8 mouse cellular contexts compared by ENCODE assay signal in the genomic region with DNA sequence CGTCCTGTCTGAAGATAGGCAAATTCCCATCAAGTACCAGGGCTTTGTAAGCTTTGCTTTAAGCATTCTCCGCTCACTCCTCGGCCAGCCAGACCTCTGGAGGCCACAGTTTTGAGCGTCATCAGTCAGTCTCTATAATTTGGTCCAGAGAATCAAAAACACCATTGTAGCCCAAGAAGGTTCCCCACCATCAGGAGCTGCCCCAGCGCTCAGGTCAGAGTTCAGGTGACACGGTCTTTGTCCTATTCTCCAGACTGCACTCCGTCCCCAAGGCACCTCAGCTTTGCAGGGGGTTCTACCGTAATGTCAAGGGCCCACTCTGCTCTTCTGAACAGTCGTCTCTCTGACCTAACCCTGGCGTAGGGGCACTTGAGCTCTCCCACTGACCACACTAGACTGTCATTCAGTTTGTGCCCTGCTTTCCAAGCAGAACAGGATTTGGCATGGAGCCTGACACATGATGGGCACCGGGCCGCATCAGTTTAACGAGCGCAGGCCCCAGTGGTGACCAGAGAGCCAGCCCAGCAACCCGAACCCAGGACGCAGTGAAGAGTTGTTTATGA. TPM values are rescaled to one million over a fixed set of nuclear protein-coding genes. Genes with fewer than 3 reads are reported as not detected.
A peak's percentile ranks its signal among the peaks of the same experiment; 100 is the strongest.
DNase-seq lines count a peak whose midpoint lies in the region; ATAC-seq lines count a peak whose summit lies in the region.

No protein-coding gene starts in this region.

- DNase-seq in adrenal gland, adult (ENCODE audit: inconsistent age in 2 of 2, low spot score in 1 of 2): peak; percentile 74 to 90
- peak; percentile 63 for DNase-seq in heart, postnatal 4 days
- no peak for DNase-seq in T-cell, adult 2 months (ENCODE audit: low spot score)

- no peaks in the 10 kb centered on the region for H3K9me3 ChIP-seq in erythroblast, embryonic 14.5 days (ENCODE audit: control insufficient read depth, low read length)
- no peaks in the 10 kb centered on the region for H3K9me3 ChIP-seq in embryonic facial prominence, embryonic 15.5 days (replicated peaks)
- no peaks in the 10 kb centered on the region for H3K9me3 ChIP-seq in limb, embryonic 13.5 days
- H3K9me3 ChIP-seq in midbrain, embryonic 16.5 days (replicated peaks; ENCODE audit: control insufficient read depth, low read length, poor library complexity, severe bottlenecking): no peaks in the 10 kb centered on the region

- H3K4me1 ChIP-seq in erythroblast, embryonic 14.5 days (ENCODE audit: control insufficient read depth): peaks cover 4% of the 10 kb centered on the region
- peaks cover 45% of the 10 kb centered on the region for H3K4me1 ChIP-seq in embryonic facial prominence, embryonic 15.5 days
- peaks cover 43% of the 10 kb centered on the region for H3K4me1 ChIP-seq in limb, embryonic 13.5 days
- H3K4me1 ChIP-seq in midbrain, embryonic 16.5 days (ENCODE audit: control insufficient read depth, insufficient read depth, low read length): peaks cover 32% of the 10 kb centered on the region

- peaks cover 46% of the 10 kb centered on the region for H3K27me3 ChIP-seq in erythroblast, embryonic 14.5 days (ENCODE audit: control insufficient read depth)
- peaks cover 9% of the 10 kb centered on the region; the same call in 1 of the 2 replicates for H3K27me3 ChIP-seq in embryonic facial prominence, embryonic 15.5 days
- H3K27me3 ChIP-seq in limb, embryonic 13.5 days: peaks cover 23% of the 10 kb centered on the region
- H3K27me3 ChIP-seq in midbrain, embryonic 16.5 days (ENCODE audit: control insufficient read depth, insufficient read depth, low read depth, low read length): peaks cover 4% of the 10 kb centered on the region; the same call in 1 of the 2 replicates

- peak overlapping the region; percentile 87 for H3K4me2 ChIP-seq in embryonic facial prominence, embryonic 15.5 days (replicated peaks)
- H3K4me2 ChIP-seq in limb, embryonic 13.5 days (replicated peaks): peak overlapping the region; percentile 89
- H3K4me2 ChIP-seq in midbrain, embryonic 16.5 days (ENCODE audit: low read length): peak overlapping the region; percentile 87

- no peaks in the 10 kb centered on the region for H3K36me3 ChIP-seq in erythroblast, embryonic 14.5 days (ENCODE audit: control insufficient read depth)
- H3K36me3 ChIP-seq in embryonic facial prominence, embryonic 15.5 days: no peaks in the 10 kb centered on the region
- H3K36me3 ChIP-seq in limb, embryonic 13.5 days: no peaks in the 10 kb centered on the region
- no peaks in the 10 kb centered on the region for H3K36me3 ChIP-seq in midbrain, embryonic 16.5 days (ENCODE audit: control insufficient read depth, insufficient read depth, low read length)

- 8% methylated on average over 16 of the region's 16 CpGs for WGBS in embryonic facial prominence, embryonic 15.5 days
- 9% methylated on average over 16 of the region's 16 CpGs for WGBS in limb, embryonic 13.5 days
- 8% methylated on average over 16 of the region's 16 CpGs for WGBS in midbrain, embryonic 16.5 days

- peak overlapping the region; percentile 91 for H3K27ac ChIP-seq in embryonic facial prominence, embryonic 15.5 days (replicated peaks)
- H3K27ac ChIP-seq in limb, embryonic 13.5 days: peak overlapping the region; percentile 83
- H3K27ac ChIP-seq in midbrain, embryonic 16.5 days (ENCODE audit: low read length): peak overlapping the region; percentile 89

- no peak for ATAC-seq in erythroblast, adult 5-6 weeks (replicated peaks; ENCODE audit: low FRiP score, poor library complexity, severe bottlenecking)
- ATAC-seq in embryonic facial prominence, embryonic 15.5 days (ENCODE audit: insufficient number of reproducible peaks, low FRiP score, low TSS enrichment, low read depth): peak; percentile 20; the same call in 1 of the 2 replicates
- ATAC-seq in limb, embryonic 13.5 days (ENCODE audit: low FRiP score, low read depth): peak; percentile 13
- ATAC-seq in midbrain, embryonic 16.5 days: peak; percentile 69

- H3K4me3 ChIP-seq in erythroblast, embryonic 14.5 days (replicated peaks): peak overlapping the region; percentile 55
- H3K4me3 ChIP-seq in embryonic facial prominence, embryonic 15.5 days (replicated peaks): peak overlapping the region; percentile 81
- peak overlapping the region; percentile 82 for H3K4me3 ChIP-seq in limb, embryonic 13.5 days
- peak overlapping the region; percentile 85 for H3K4me3 ChIP-seq in midbrain, embryonic 16.5 days (ENCODE audit: low read depth, low read length)

- H3K9ac ChIP-seq in embryonic facial prominence, embryonic 15.5 days: peak overlapping the region; percentile 79
- H3K9ac ChIP-seq in limb, embryonic 13.5 days: peak overlapping the region; percentile 91
- H3K9ac ChIP-seq in midbrain, embryonic 16.5 days (ENCODE audit: low read depth, low read length): peak overlapping the region; percentile 95

RNA-seq across cellular contexts. Expression of a gene that starts 1.5 kb away (rescaled TPM):
- 0.01 TPM in 1 of 2 replicates, not detected in the other for polyA plus RNA-seq in erythroblast, embryonic 14.5 days (2012)
- 4.4 TPM in 1 of 2 replicates, not detected in the other for total RNA-seq in erythroblast, adult 5-6 weeks (2015; ENCODE audit: low replicate concordance)
- total RNA-seq in erythroblast, adult 5-6 weeks (2017; ENCODE audit: low replicate concordance): 1.3 and 2.7 TPM in 2 replicates
- polyA plus RNA-seq in embryonic facial prominence, embryonic 15.5 days (2015; fragmentation: Nextera tagmentation; extraction: Ambion mirVana): 25.2 and 25.4 TPM in 2 replicates
- 10 to 100 TPM; 11.6 to 13.2 TPM for total RNA-seq in heart, postnatal 4 days (2021)
- polyA plus RNA-seq in limb, embryonic 13.5 days (2015; fragmentation: Nextera tagmentation; extraction: Ambion mirVana): 25.8 and 29.6 TPM in 2 replicates
- polyA plus RNA-seq in midbrain, embryonic 16.5 days (2015; fragmentation: Nextera tagmentation; extraction: Ambion mirVana): 51.2 and 53.5 TPM in 2 replicates

RNA-seq across cellular contexts. Expression of a gene that starts 15.6 kb away (rescaled TPM):
- polyA plus RNA-seq in erythroblast, embryonic 14.5 days (2012): not detected in 2 replicates
- total RNA-seq in erythroblast, adult 5-6 weeks (2015; ENCODE audit: low replicate concordance): not detected in 2 replicates
- not detected in 2 replicates for total RNA-seq in erythroblast, adult 5-6 weeks (2017; ENCODE audit: low replicate concordance)
- polyA plus RNA-seq in embryonic facial prominence, embryonic 15.5 days (2015; fragmentation: Nextera tagmentation; extraction: Ambion mirVana): 6.2 and 11.2 TPM in 2 replicates
- not detected for total RNA-seq in heart, postnatal 4 days (2021)
- not detected in 2 replicates for polyA plus RNA-seq in limb, embryonic 13.5 days (2015; fragmentation: Nextera tagmentation; extraction: Ambion mirVana)
- 1.3 and 1.4 TPM in 2 replicates for polyA plus RNA-seq in midbrain, embryonic 16.5 days (2015; fragmentation: Nextera tagmentation; extraction: Ambion mirVana)

Comparison
In these comparisons a context has a peak if more than half of its experiments do, and no peak if none do; other contexts are left out.
1. RNA of a gene that starts 1.5 kb away (polyA plus RNA-seq): 51.2 to 53.5 TPM in midbrain, embryonic 16.5 days, 25.8 to 29.6 TPM in limb, embryonic 13.5 days and 25.2 to 25.4 TPM in embryonic facial prominence, embryonic 15.5 days; 0.01 TPM in erythroblast, embryonic 14.5 days; every median in the first group is over 10 times any median in the second.
2. Peak in every context shown above with its lines, with median percentiles within 50 percentile points of each other: H3K4me3 ChIP-seq, H3K27ac ChIP-seq, H3K4me2 ChIP-seq and H3K9ac ChIP-seq.